Mouse (Mus musculus) kidney, embryonic 14.5 days (tissue): ENCODE results near the gene Fam81a. TPM values are rescaled to one million over a fixed set of nuclear protein-coding genes. Genes with fewer than 3 reads are reported as not detected.

Experiments used
- ATAC-seq: fragments of 200-750 bp; cut with Nextera tagmentation; 2 replicates; pipeline ENCODE4 v1.8.0; 2017; ENCODE audit warnings: moderate number of reproducible peaks, mild to moderate bottlenecking, moderate TSS enrichment, moderate library complexity; ENCODE audit not compliant: low FRiP score, low TSS enrichment
- H3K27ac ChIP-seq: fragments of 300-500 bp; sonication (generic); 2 replicates; pipeline ENCODE4 v1.5.1; 2014; ENCODE audit warnings: low read depth, mild to moderate bottlenecking, low read length, moderate library complexity, mixed read lengths
- H3K27me3 ChIP-seq: fragments of 300-500 bp; sonication (generic); 2 replicates; pipeline ENCODE4 v1.6.1; 2014; ENCODE audit warnings: mild to moderate bottlenecking, low read length; ENCODE audit not compliant: control insufficient read depth, insufficient read depth
- H3K36me3 ChIP-seq: fragments of 300-500 bp; sonication (generic); 2 replicates; pipeline ENCODE4 v1.6.1; 2014; ENCODE audit warnings: low read length, mixed read lengths; ENCODE audit not compliant: control insufficient read depth, insufficient read depth
- H3K4me1 ChIP-seq: fragments of 300-500 bp; sonication (generic); 2 replicates; pipeline ENCODE4 v1.6.1; 2014; ENCODE audit warnings: low read length, mixed read lengths; ENCODE audit not compliant: control insufficient read depth, insufficient read depth
- H3K4me2 ChIP-seq: fragments of 300-500 bp; sonication (generic); replicated peaks from 2 replicates; pipeline ENCODE4 v1.6.1; 2014; ENCODE audit warnings: low read depth, mild to moderate bottlenecking, low read length
- H3K4me3 ChIP-seq: fragments of 300-500 bp; sonication (generic); 2 replicates; pipeline ENCODE4 v1.5.1; 2014; ENCODE audit warnings: mild to moderate bottlenecking, low read length
- H3K9ac ChIP-seq: fragments of 300-500 bp; sonication (generic); 2 replicates; pipeline ENCODE4 v1.6.1; 2014; ENCODE audit warnings: low read depth, mild to moderate bottlenecking, low read length, moderate library complexity
- H3K9me3 ChIP-seq: fragments of 300-500 bp; sonication (generic); 2 replicates; pipeline ENCODE4 v1.6.1; 2016; ENCODE audit warnings: low read length; ENCODE audit not compliant: control insufficient read depth
- whole genome bisulfite sequencing: fragments of 180-500 bp; shearing (Covaris S2); extraction: QIAGEN DNeasy Blood & Tissue Kit; methylation state at CpG from one replicate; pipeline ENCODE4 v1.1.7; 2014; 5-methylcytosine and 5-hydroxymethylcytosine counted together
- polyA plus RNA-seq: library from polyadenylated mRNA; unstranded; fragments of >200 nt; fragmentation: Nextera tagmentation; extraction: Ambion mirVana; gene quantifications from 2 replicates; pipeline ENCODE4 v1.2.1, GENCODE M21; 2014

Gene Fam81a
- polyA plus RNA-seq, 1 experiment from 2014 or later = 13.0 TPM

DNA sequence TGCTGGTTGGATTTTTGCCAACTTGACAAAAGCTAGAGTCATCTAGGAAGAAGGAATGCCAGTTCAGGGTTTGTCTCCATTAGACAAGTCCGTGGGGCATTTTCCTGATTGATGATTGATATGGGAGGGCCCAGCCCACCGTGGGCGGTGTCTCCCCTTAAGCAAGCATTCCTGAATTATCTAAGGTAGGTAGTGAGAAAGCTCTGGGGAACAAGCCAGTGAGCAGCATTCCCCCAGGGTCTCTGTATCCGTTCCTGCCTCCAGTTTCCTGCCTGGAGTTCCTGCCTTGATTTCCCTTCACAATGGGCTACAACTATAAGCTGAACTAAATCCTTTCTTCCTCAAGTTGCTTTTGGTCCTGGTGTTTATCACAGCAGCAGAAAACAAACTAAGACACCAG lies 3.1 kb upstream of the Fam81a start:
- Histone ChIP-seq H3K9ac (no peak overlapping the region), H3K27me3 (peaks cover 5% of the 10 kb centered on the region; the same call in 1 of the 2 replicates), H3K4me3 (no peak overlapping the region), H3K27ac (no peak overlapping the region), H3K4me2 (no peak overlapping the region), H3K4me1 (peaks cover 14% of the 10 kb centered on the region), H3K9me3 (no peaks in the 10 kb centered on the region), H3K36me3 (no peaks in the 10 kb centered on the region)
- WGBS = 80% methylated on average over 4 of the region's 4 CpGs
- no peak for ATAC-seq

DNA sequence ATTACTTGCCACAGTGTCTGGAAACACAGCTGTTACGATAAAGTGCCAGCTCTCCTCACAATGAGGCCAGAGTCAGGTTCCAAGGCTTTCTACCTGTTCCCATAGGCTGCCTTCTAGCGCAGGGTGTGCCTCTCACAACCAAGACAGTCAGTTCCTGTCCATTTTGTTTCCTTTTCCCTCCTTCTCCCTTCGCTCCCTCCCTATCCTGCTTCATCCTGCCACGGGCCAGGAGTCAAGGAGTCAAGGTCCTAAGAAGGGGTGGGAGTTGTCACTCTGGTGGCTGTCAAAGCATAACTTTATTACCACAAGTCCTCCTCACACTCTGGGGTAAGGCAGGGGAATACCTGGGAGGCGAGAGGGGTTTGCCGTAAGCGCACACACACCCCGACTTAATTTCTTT lies 966 bp upstream of the Fam81a start:
- Histone ChIP-seq H3K36me3 (no peaks in the 10 kb centered on the region), H3K4me2 (no peak overlapping the region), H3K9me3 (no peaks in the 10 kb centered on the region), H3K4me3 (no peak overlapping the region), H3K27ac (no peak overlapping the region), H3K4me1 (peaks cover 28% of the 10 kb centered on the region), H3K9ac (no peak overlapping the region; the same call in 1 of the 2 replicates), H3K27me3 (peaks cover 5% of the 10 kb centered on the region; the same call in 1 of the 2 replicates)
- ATAC-seq = 0 out of 2 replicates have a peak, but pooled peaks have one; percentile 11
- WGBS = 32% methylated on average over 8 of the region's 8 CpGs

DNA sequence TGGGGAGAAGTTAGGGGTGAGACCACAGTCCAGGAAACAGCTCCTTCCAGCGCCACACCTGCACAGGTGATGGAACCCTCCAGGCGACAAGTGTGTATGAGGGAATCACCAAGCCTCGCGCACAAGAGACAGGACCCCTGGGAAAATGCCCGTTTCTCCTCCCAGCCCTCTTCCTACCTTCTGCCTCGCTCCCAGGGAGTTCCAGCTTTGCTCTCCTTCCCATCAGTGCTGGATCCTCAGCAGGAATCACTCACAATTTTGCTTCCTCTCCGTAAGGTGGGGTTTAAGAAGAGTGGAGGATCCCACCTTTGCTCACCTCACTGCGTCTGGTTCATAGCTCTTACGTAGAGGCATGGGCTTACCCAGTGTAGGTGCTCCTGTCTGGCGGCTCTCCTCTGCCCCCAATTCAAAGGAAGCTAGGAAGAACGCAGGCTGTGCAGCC lies 454 bp downstream of the Fam81a start:
- Histone ChIP-seq H3K9ac (no peak overlapping the region), H3K27me3 (peaks cover 5% of the 10 kb centered on the region; the same call in 1 of the 2 replicates)
- WGBS = 3% methylated on average over 11 of the region's 11 CpGs

DNA sequence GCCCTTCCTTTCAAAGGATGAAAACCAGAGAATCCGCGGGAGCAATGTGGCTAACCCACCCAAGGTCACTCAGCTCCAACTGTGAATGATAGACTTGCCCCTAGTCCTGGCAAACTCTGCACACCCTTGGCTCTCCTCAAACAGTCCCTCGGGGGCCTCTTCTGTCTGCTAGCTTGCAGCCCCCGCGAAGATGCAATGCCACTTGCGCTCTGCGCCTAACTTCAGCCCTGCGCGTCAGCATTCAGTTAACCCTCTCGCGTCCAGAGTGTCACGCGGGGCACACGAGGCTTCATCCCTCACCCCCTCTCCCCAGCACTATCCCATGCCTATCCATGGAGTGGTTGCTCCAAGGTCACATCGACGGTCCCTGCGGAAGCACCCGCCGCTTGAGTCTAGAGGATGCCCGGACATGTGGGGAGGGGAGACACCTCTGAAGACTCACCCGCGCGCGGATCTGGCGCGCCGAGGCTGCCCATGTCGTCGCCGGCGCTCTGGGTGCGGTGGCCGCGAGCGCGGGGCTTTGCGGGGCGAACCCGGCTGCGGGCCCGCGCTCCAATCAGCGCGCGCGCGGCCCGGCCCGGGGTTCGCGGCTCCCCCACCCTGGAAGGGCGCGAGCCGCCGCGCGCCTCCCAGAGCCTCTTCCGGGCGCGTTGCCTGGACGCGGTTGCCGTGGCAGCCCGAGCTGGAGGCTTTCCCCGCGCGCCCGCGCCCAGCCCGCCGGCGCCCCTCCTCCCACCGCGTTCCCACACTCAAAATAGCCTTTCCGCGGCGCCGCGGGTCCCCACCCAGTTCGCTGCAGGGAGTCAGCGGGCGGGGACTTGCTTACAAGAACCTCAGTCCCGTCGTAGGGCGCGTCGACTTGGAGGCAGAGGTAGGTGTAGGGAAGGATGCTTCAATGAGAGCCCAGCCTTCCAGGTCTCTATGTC lies 1.2 kb downstream of the Fam81a start:
- WGBS = under 1% methylated on average over 84 of the region's 87 CpGs
- peak; percentile 50 for ATAC-seq
- H3K9me3 ChIP-seq = no peaks in the 10 kb centered on the region
- peak overlapping the region; percentile 70 for H3K4me3 ChIP-seq
- H3K27ac ChIP-seq = 0 out of 2 replicates have a peak overlapping the region, but pooled peaks have one; percentile 24
- H3K4me2 ChIP-seq = peak overlapping the region; percentile 98
- H3K27me3 ChIP-seq = peaks cover 5% of the 10 kb centered on the region; the same call in 1 of the 2 replicates
- no peaks in the 10 kb centered on the region for H3K36me3 ChIP-seq
- H3K4me1 ChIP-seq = peaks cover 28% of the 10 kb centered on the region
- peak overlapping the region; percentile 63 for H3K9ac ChIP-seq

More for the DNA sequence above, 454 bp downstream of the Fam81a start:
- H3K4me3 ChIP-seq = peak overlapping the region; percentile 70
- no peak overlapping the region for H3K27ac ChIP-seq
- no peaks in the 10 kb centered on the region for H3K36me3 ChIP-seq
- H3K4me1 ChIP-seq = peaks cover 28% of the 10 kb centered on the region
- H3K9me3 ChIP-seq = no peaks in the 10 kb centered on the region
- no peak for ATAC-seq
- H3K4me2 ChIP-seq = peak overlapping the region; percentile 98

DNA sequence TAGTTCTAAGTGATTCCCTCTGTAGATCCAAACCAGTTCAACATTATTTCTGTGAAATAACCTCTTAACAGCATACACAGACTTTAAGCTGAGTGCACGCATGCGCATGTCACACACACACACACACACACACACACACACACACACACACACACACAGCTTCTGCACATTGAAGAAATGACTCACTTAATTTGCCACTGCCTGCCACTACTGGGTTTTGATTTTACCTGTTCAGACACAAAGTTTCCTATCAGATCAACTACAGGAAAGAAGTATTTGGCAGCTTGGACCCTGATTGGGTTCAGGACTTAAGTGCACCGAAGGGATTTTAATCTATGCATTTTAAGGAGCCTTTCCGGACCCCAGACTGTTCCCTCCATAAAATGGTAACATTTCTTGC lies 2.0 kb downstream of the Fam81a start:
- H3K4me1 ChIP-seq = peaks cover 28% of the 10 kb centered on the region
- H3K36me3 ChIP-seq = no peaks in the 10 kb centered on the region
- no peaks in the 10 kb centered on the region for H3K9me3 ChIP-seq
- H3K27me3 ChIP-seq = peaks cover 5% of the 10 kb centered on the region; the same call in 1 of the 2 replicates
- peak overlapping the region; percentile 24; the same call in 1 of the 2 replicates for H3K27ac ChIP-seq
- ATAC-seq = no peak
- WGBS = 50% methylated on average over 4 of the region's 4 CpGs
- H3K4me3 ChIP-seq = peak overlapping the region; percentile 70; the same call in 1 of the 2 replicates
- H3K4me2 ChIP-seq = peak overlapping the region; percentile 98
- peak overlapping the region; percentile 63; the same call in 1 of the 2 replicates for H3K9ac ChIP-seq

DNA sequence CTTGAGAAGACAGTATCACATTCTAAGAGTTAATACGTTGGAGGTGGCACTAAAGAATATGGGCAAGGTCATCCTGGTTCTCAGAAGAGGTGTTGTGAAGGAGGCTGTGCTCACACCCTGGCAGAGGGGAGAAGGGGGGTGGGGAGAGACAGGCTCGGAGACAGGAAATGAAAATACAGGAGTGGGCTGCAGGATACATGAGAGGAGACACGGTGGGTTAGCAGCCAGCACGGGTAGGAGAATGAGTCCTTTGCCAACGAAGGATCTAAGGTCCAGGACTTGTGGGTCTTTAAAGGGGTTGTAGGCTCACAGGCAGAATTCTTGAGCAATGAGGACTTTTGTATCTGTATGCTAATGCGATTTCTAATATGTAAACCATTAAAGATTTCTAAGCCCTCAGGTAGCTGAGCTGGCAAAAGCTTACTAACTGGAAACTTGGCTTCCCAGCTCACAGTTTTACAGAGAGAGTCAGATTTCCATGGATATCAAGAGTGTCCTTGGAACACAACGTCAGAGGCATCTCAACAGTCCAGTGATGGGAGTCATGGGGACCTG lies 3.0 kb downstream of the Fam81a start:
- H3K4me1 ChIP-seq = peaks cover 28% of the 10 kb centered on the region
- 16% methylated on average over 7 of the region's 7 CpGs for WGBS
- H3K27ac ChIP-seq = peak overlapping the region; percentile 61; the same call in 1 of the 2 replicates

DNA sequence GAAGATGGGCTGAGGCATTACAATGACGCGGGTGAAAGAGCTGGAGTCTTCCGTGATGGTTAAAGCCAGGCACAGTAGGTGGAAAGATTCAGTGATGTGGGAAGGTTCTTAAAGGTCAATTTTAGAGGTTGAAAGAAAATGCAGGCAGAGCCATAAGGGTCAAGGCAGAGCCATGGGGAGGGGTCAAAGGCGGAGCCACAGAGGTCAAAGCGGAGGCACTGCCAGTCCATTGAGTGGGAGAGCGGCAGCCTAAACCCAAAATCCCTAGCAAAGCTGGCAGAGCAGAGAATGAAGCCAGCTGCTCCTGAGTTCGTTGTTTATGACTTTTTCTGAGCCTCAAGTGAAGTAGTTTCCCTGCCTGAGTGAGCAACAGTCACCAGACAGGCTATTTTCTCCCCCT lies 3.8 kb downstream of the Fam81a start:
- Histone ChIP-seq H3K27me3 (peaks cover 5% of the 10 kb centered on the region; the same call in 1 of the 2 replicates), H3K4me2 (no peak overlapping the region), H3K9me3 (no peaks in the 10 kb centered on the region), H3K27ac (no peak overlapping the region), H3K9ac (no peak overlapping the region), H3K4me3 (no peak overlapping the region), H3K36me3 (no peaks in the 10 kb centered on the region), H3K4me1 (peaks cover 28% of the 10 kb centered on the region)
- WGBS = 40% methylated on average over 7 of the region's 7 CpGs
- ATAC-seq = no peak

More for the DNA sequence above, 3.0 kb downstream of the Fam81a start:
- Histone ChIP-seq H3K9ac (no peak overlapping the region), H3K4me2 (no peak overlapping the region; the same call in 1 of the 2 replicates), H3K27me3 (peaks cover 5% of the 10 kb centered on the region; the same call in 1 of the 2 replicates), H3K36me3 (no peaks in the 10 kb centered on the region), H3K9me3 (no peaks in the 10 kb centered on the region), H3K4me3 (no peak overlapping the region; the same call in 1 of the 2 replicates)
- no peak; the same call in 1 of the 2 replicates for ATAC-seq

DNA sequence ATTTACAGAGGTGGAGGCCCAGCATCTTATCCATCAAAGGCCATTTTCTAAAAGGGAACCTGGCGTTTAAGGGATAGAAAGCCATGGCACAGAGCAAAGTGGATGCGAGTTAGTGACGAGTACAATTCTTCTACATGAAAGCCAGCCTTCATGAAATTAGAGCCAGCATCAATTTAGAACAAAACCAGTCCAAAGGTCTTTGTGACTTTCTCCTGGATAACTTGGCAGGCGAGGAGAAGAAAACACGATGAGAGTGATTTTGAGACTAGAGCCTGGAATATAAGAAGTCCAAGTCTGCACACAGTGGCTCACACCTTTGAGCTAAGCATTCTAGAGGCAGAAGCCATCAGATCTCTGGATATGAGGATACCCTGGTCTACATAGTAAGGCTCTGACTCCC lies 4.4 kb downstream of the Fam81a start:
- H3K27me3 ChIP-seq = peaks cover 5% of the 10 kb centered on the region; the same call in 1 of the 2 replicates
- no peak overlapping the region for H3K4me3 ChIP-seq
- ATAC-seq = no peak
- H3K4me1 ChIP-seq = peaks cover 28% of the 10 kb centered on the region
- no peaks in the 10 kb centered on the region for H3K36me3 ChIP-seq
- H3K9ac ChIP-seq = no peak overlapping the region
- no peak overlapping the region for H3K4me2 ChIP-seq
- H3K27ac ChIP-seq = no peak overlapping the region
- no peaks in the 10 kb centered on the region for H3K9me3 ChIP-seq
- 84% methylated on average over 5 of the region's 5 CpGs for WGBS
